Mouse (Mus musculus) heart, embryonic 12.5 days (tissue): ENCODE measurements around the gene Trim67. TPM values are rescaled to one million over a fixed set of nuclear protein-coding genes. Genes with fewer than 3 reads are reported as not detected.

Source experiments
- ATAC-seq: fragments of 200-750 bp; cut with Nextera tagmentation; 2 replicates; pipeline ENCODE4 v1.8.0; 2017; ENCODE audit warnings: moderate TSS enrichment, moderate library complexity; ENCODE audit not compliant: insufficient number of reproducible peaks, low FRiP score
- H3K27ac ChIP-seq: fragments of 300-500 bp; sonication (generic); 2 replicates; pipeline ENCODE4 v1.5.1; 2016; ENCODE audit warnings: mild to moderate bottlenecking, moderate library complexity; ENCODE audit not compliant: poor library complexity, severe bottlenecking
- H3K27me3 ChIP-seq: fragments of 300-500 bp; sonication (generic); replicated peaks from 2 replicates; pipeline ENCODE4 v1.6.1; 2016; ENCODE audit warnings: mild to moderate bottlenecking, moderate library complexity
- H3K36me3 ChIP-seq: fragments of 300-500 bp; sonication (generic); 2 replicates; pipeline ENCODE4 v1.6.1; 2016; ENCODE audit warnings: mild to moderate bottlenecking, moderate library complexity
- H3K4me1 ChIP-seq: fragments of 300-500 bp; sonication (generic); replicated peaks from 2 replicates; pipeline ENCODE4 v1.6.1; 2016; ENCODE audit warnings: mild to moderate bottlenecking
- H3K4me2 ChIP-seq: fragments of 300-500 bp; sonication (generic); 2 replicates; pipeline ENCODE4 v1.6.1; 2016; ENCODE audit warnings: mild to moderate bottlenecking, moderate library complexity
- H3K4me3 ChIP-seq: fragments of 300-500 bp; sonication (generic); 2 replicates; pipeline ENCODE4 v1.5.1; 2016; ENCODE audit warnings: mild to moderate bottlenecking
- H3K9ac ChIP-seq: fragments of 300-500 bp; sonication (generic); 2 replicates; pipeline ENCODE4 v1.6.1; 2016; ENCODE audit warnings: mild to moderate bottlenecking, moderate library complexity
- H3K9me3 ChIP-seq: fragments of 300-500 bp; sonication (generic); replicated peaks from 2 replicates; pipeline ENCODE4 v1.6.1; 2016; ENCODE audit warnings: mild to moderate bottlenecking, moderate library complexity
- WGBS: fragments of 180-500 bp; shearing (Covaris S2); methylation state at CpG from one replicate; pipeline ENCODE4 v1.1.7; 2016; 5-methylcytosine and 5-hydroxymethylcytosine counted together
- polyA plus RNA-seq: library from polyadenylated mRNA; unstranded; fragments of >200 nt; fragmentation: Nextera tagmentation; extraction: Ambion mirVana; gene quantifications from 2 replicates; pipeline ENCODE4 v1.2.1, GENCODE M21; 2016

Trim67 gene
- polyA plus RNA-seq, 1 experiment from 2014 or later: 0.24 TPM

DNA sequence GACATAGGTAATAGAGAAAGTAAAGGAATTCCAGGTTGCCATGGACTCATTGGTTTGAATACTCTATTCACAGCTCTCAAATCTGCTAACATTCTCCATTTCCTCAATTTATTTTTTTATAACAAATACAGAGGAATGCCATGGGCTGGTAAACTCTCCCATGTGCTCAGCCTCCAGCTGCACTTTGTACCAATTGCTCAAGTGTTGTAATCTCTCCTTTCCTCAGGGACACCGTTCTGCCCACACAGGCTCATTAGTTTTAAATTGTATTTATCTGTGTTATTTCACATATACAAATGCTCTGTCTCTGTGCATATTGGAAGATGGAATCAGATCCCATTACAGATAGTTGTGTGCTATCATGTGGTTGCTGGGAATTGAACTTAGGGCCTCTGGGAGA is 60.6 kb downstream of the Trim67 start:
- Histone ChIP-seq H3K9ac (no peak overlapping the region), H3K4me2 (no peak overlapping the region), H3K27ac (no peak overlapping the region), H3K4me3 (no peak overlapping the region), H3K4me1 (peaks cover 3% of the 10 kb centered on the region), H3K9me3 (peaks cover 17% of the 10 kb centered on the region; the same call in 1 of the 2 replicates), H3K36me3 (peaks cover 57% of the 10 kb centered on the region), H3K27me3 (no peaks in the 10 kb centered on the region)
- no peak for ATAC-seq
- WGBS: 98% methylated on average over 1 of the region's 1 CpGs

DNA sequence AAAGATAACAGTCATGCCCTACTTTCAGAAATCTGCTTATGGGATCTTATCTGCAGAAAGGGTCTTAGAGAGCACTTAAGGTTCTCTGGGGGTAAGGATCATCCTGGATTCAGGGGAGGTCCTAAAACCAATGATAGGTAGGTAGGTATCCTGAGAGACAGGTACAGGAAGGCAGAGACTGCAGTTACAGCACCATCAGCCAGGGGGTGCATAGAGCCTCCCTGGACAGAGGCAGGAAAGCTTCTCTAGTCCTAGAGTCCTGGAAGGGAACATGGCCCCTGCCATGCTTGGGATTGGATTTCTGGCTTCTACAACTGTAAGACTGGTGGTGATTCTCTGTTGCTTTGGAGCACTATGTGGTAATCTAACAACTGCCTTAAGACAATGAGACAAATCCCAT is 66.6 kb downstream of the Trim67 start:
- H3K27me3 ChIP-seq: no peaks in the 10 kb centered on the region
- no peak overlapping the region for H3K4me2 ChIP-seq
- no peak overlapping the region for H3K4me3 ChIP-seq
- ATAC-seq: no peak
- H3K36me3 ChIP-seq: peaks cover 65% of the 10 kb centered on the region
- no peak overlapping the region for H3K9ac ChIP-seq
- H3K27ac ChIP-seq: peak overlapping the region; percentile 90; the same call in 1 of the 2 replicates
- H3K9me3 ChIP-seq: peaks cover 10% of the 10 kb centered on the region; the same call in 1 of the 2 replicates
- H3K4me1 ChIP-seq: peaks cover 48% of the 10 kb centered on the region

DNA sequence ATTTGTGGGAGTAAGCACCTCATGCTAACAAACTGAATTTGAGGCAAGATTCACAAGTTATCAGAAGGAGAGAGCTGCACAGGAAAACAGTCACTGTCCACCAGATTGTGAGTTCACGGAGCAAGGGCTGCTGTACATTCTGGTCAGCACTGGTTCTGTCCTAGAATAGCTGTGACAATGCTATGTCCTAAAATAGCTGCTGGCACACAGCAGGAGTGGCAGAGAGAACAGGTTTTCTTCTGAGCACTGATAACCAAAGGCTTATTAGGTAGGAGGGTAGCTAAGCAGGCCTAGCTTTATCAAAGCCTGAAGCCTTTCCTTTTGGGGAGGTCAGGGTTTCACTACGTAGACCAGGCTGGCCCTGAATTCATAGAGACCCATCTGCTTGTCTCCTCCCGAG is 67.3 kb downstream of the Trim67 start:
- WGBS: 50% methylated on average over 3 of the region's 3 CpGs
- Histone ChIP-seq H3K36me3 (peaks cover 60% of the 10 kb centered on the region), H3K4me3 (no peak overlapping the region), H3K4me2 (0 out of 2 replicates have a peak overlapping the region, but pooled peaks have one; percentile 7), H3K27ac (peak overlapping the region; percentile 90), H3K9me3 (0 out of 2 replicates have a peak, but pooled peaks cover 10% of the 10 kb centered on the region), H3K9ac (0 out of 2 replicates have a peak overlapping the region, but pooled peaks have one; percentile 25), H3K4me1 (peaks cover 53% of the 10 kb centered on the region), H3K27me3 (no peaks in the 10 kb centered on the region)
- no peak for ATAC-seq

DNA sequence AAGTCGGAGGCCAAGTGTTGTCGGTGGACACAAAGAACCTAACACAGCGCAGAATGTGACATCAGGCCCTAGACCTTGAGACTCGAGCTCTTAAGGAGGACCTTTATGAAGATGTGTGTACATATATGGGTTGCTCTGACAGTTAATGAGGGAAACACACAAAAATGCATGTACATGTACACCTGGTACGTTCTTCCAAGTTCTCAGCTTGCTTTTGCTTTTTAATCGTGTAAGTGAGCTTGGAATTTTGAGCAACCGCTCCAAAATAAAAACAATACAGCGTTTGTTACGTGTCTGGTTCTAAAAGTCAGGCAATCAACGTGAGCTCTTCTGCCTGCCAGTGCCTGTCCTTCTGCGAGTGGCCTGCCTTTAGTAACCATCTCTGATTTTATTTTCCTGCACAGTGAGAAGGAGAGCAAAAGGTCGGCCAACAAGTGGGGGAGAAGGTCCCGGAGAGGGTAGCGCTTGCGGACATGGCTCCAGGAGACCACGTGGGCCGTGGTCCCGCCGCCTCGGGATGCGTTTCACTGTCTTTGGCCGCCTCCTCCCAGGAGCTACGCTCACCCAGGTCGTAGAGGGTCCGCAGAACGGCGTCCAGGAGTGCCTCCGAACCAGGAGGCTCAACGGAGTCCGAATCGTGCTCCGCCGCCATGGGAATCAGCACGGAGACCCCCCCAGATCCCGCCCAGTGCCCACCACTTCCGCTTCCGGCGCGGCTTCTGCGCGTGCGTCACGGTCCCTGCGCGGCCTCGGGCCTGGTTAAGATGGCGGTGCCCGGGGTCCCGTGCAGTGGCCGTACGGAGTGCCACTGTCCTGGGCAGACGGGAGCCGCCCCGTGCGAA is 69.7 kb downstream of the Trim67 start, which contains the start of the genes Gnpat and 2810004N23Rik:
Gnpat (plus strand) TSS at position 713 of the 842 bp plus-strand sequence.
2810004N23Rik (minus strand) TSS at position 800 of the 842 bp plus-strand sequence.
- whole genome bisulfite sequencing: 1% methylated on average over 55 of the region's 55 CpGs
- Histone ChIP-seq H3K27me3 (no peaks in the 10 kb centered on the region), H3K27ac (peak within 1 kb of the TSS; percentile 95), H3K9me3 (no peaks in the 10 kb centered on the region), H3K4me3 (peak within 1 kb of the TSS; percentile 94), H3K4me1 (peaks cover 73% of the 10 kb centered on the region), H3K36me3 (peaks cover 43% of the 10 kb centered on the region), H3K9ac (peak within 1 kb of the TSS; percentile 98), H3K4me2 (peak within 1 kb of the TSS; percentile 78)
- ATAC-seq: peak; percentile 93

DNA sequence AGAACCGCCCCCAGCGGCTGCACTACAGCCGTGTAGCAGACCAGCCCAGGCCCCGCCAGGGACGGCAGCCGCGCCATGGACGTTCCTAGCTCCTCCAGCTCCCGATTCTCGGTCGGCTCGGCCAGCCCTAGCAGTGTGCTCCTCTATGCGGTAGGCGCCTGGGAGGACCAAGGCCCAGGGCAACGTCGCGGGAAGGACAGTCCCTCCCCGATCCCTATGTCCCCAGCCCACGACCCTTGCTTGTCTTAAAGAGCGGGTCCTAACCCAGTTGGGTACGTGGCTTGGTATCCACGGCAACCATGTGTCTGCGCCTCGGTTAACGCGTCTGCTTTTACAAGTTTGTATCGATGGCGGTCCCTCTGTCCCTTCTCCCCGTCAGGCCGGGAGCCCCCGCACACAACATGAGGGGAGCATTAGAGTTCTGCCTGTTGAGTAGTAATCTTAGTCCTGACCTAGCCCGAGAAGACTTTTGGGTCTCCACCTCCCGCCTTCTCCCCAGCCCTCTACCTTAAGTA is 70.3 kb downstream of the Trim67 start:
- peak; percentile 24 for ATAC-seq

DNA sequence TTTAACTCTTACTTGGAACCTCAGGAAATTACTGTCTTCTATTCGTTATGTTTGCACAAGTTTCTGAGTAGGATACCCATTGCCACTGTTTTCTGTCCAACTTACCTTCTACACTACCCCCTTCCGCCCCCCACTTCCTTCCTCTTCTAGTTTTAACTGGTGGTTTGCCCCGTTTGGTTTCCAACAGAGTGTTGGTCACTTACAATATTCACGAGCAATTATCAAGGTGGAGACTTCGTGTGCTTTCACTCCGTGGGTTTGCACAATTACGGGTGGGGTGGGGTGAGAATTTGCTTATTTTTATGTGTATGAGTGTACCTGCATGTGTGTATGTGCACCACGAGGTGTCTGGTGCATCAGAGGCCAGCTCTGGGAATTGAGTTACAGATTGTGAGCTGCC is 70.8 kb downstream of the Trim67 start:
- Histone ChIP-seq H3K9me3 (no peaks in the 10 kb centered on the region), H3K36me3 (peaks cover 31% of the 10 kb centered on the region), H3K9ac (peak overlapping the region; percentile 98), H3K4me3 (peak overlapping the region; percentile 94), H3K27ac (no peak overlapping the region), H3K27me3 (no peaks in the 10 kb centered on the region), H3K4me1 (peaks cover 79% of the 10 kb centered on the region), H3K4me2 (peak overlapping the region; percentile 78)
- 19% methylated on average over 8 of the region's 8 CpGs for WGBS
- no peak for ATAC-seq

More for the DNA sequence above, 70.3 kb downstream of the Trim67 start:
- Histone ChIP-seq H3K4me1 (peaks cover 79% of the 10 kb centered on the region), H3K4me2 (peak overlapping the region; percentile 78), H3K27ac (peak overlapping the region; percentile 95), H3K36me3 (peaks cover 36% of the 10 kb centered on the region), H3K9ac (peak overlapping the region; percentile 98), H3K27me3 (no peaks in the 10 kb centered on the region), H3K9me3 (no peaks in the 10 kb centered on the region), H3K4me3 (peak overlapping the region; percentile 94)
- under 1% methylated on average over 33 of the region's 33 CpGs for WGBS

DNA sequence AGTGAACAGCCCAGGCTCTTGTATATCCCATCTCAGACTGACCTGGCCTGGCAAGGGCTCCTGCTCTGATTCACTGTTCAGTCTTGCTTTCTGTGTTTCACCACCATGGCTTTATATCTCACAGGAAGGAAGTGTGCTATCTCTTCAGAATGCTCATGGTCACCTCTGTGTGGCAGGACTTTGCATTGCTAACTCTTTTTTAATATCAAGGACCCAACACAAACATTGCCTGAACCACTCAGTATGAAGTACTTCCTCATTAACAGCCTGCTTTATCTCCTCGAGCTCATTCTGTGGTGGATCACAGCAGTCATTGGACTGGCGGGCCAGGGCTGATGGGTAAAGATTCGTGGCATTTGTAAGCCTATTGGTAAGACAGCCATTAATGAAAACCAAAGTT is 73.8 kb downstream of the Trim67 start:
- H3K27ac ChIP-seq: peak overlapping the region; percentile 73
- no peaks in the 10 kb centered on the region for H3K27me3 ChIP-seq
- H3K4me3 ChIP-seq: no peak overlapping the region
- H3K36me3 ChIP-seq: peaks cover 18% of the 10 kb centered on the region
- 23% methylated on average over 3 of the region's 3 CpGs for WGBS
- H3K9me3 ChIP-seq: no peaks in the 10 kb centered on the region
- no peak overlapping the region for H3K4me2 ChIP-seq
- no peak overlapping the region for H3K9ac ChIP-seq
- ATAC-seq: no peak
- peaks cover 67% of the 10 kb centered on the region for H3K4me1 ChIP-seq

DNA sequence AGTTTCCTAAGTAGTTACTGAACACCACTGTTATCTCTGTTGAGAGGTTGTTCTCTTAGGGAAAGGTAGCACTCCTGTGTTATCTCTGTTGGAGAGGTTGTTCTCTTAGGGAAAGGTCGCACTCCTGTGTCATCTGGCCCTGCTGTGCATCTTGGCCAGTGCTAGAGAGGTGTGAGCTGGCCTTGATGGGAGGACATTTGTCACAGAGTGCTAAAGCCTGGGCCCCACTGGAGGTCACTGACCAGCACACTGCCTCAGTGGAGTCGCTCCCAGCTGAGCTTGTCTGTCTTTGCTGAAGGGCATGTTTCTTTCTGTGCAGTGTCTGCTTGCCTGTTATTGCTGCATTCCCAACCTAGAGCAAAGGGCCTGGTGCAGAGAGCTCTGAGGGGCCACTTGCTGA is 74.2 kb downstream of the Trim67 start:
- no peak for ATAC-seq
- Histone ChIP-seq H3K9me3 (no peaks in the 10 kb centered on the region), H3K27me3 (no peaks in the 10 kb centered on the region), H3K27ac (peak overlapping the region; percentile 73), H3K36me3 (peaks cover 22% of the 10 kb centered on the region), H3K4me1 (peaks cover 66% of the 10 kb centered on the region), H3K4me2 (0 out of 2 replicates have a peak overlapping the region, but pooled peaks have one; percentile 8), H3K4me3 (no peak overlapping the region), H3K9ac (no peak overlapping the region)
- 22% methylated on average over 2 of the region's 2 CpGs for WGBS

DNA sequence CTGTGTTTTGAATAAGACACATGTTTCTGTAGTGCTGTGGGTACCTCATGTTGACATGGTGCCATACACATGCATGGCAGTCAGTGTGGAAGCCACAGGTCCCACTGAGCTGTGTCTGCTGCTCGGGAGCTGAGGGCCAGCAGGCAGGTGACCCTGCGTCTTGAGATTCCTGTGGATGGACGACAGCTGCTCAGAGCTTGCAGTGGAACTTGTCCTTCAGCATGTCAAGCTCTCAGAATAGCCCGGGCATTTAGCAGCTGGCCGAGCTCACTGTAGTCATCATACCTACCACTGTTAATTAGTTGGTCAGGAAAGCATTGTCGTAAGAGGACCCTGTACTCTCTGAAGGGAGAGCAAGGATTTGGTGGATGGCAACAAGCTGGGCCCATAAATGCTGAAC is 76.8 kb downstream of the Trim67 start:
- ATAC-seq: no peak
- Histone ChIP-seq H3K27ac (no peak overlapping the region), H3K4me1 (peaks cover 66% of the 10 kb centered on the region), H3K4me3 (no peak overlapping the region), H3K9ac (0 out of 2 replicates have a peak overlapping the region, but pooled peaks have one; percentile 29), H3K27me3 (no peaks in the 10 kb centered on the region), H3K9me3 (no peaks in the 10 kb centered on the region), H3K36me3 (peaks cover 44% of the 10 kb centered on the region), H3K4me2 (no peak overlapping the region)
- whole genome bisulfite sequencing: 39% methylated on average over 6 of the region's 6 CpGs

DNA sequence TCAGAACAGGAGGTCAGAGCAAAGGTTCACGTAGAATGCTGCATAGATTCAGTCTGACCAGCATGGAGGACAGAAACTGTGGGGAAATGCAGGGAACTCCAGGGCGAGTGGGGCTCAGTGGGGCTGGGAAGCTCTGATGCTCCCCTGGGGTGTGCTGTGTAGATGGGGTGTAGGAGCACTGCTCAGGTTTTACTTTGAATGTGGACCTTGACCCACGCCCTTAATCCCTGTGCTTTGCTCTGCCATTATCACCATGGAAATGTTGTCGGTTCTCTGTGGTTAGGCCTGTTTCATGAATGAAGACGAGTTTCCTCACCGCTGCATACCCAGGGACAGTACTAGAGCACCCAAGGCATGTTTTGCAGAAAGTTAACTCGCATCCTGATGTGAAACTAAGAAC is 78.6 kb downstream of the Trim67 start:
- H3K36me3 ChIP-seq: peaks cover 54% of the 10 kb centered on the region
- no peaks in the 10 kb centered on the region for H3K9me3 ChIP-seq
- no peak overlapping the region for H3K4me3 ChIP-seq
- no peaks in the 10 kb centered on the region for H3K27me3 ChIP-seq
- no peak overlapping the region for H3K27ac ChIP-seq
- ATAC-seq: no peak
- H3K9ac ChIP-seq: no peak overlapping the region
- peaks cover 53% of the 10 kb centered on the region for H3K4me1 ChIP-seq
- 90% methylated on average over 7 of the region's 7 CpGs for WGBS
- no peak overlapping the region for H3K4me2 ChIP-seq

DNA sequence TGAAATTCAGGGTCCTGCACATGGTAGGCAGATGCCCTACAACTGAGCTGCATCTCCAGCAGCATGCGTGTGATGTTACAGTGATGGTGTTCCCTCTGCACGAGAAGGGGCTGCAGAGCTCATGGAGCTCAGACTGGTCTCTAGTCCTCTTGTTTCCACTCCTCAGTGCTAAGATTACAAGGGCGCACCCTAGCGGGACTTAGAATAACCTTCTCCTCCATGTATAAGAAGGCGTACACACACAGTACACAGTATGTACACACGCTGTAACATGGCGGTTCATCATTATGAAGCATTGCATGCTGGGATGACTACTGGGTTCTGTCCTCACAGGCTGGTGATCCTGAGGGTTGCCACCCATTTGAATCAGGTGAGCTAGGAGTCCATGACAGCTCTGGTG is 79.2 kb downstream of the Trim67 start:
- ATAC-seq: no peak
- Histone ChIP-seq H3K27me3 (no peaks in the 10 kb centered on the region), H3K4me1 (peaks cover 47% of the 10 kb centered on the region), H3K36me3 (peaks cover 60% of the 10 kb centered on the region), H3K9ac (no peak overlapping the region), H3K9me3 (no peaks in the 10 kb centered on the region), H3K4me2 (no peak overlapping the region), H3K27ac (no peak overlapping the region), H3K4me3 (no peak overlapping the region)
- WGBS: 87% methylated on average over 7 of the region's 7 CpGs
